16 mouse cellular contexts compared by ENCODE assay signal in the genomic region with DNA sequence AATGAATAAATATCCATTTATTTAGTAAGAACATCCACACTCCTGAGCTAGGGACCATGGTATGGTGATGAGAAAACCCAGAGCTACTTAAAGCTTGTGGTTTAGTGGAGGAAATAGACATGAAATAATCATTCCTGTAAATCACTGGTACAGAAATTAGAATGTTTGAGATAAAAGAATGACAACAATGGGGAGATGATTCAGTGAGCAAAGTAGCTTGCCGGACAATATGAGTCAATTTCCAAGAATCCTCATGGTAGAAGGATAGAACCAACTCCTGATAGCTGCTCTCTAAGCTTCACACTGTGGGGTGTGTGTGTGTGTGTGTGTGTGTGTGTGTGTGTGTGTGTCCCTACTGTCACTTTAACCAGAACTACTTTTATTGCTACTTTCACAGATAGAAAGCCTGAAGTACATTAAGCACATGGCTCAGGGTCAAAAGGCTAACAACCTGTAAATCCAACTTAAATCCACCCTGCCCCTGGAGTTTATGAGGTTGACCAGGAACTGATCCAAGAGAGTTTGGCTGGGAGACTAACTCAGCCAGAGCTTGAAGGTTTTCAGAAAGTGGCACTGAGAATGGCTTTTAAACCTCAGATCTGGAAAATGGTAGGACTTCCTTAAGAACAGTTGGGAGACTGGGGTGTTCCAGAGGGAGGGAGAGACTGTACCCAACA.
"Had no signal": no experiment of that assay in that cellular context is flagged by ENCODE, and none has a peak within 500 bp of the region (broad histone marks: within the 10 kb centered on the region; RNA-seq: fewer than 3 reads in every experiment).

No protein-coding gene starts in this region.

- H3K4me1 ChIP-seq: liver, embryonic 12.5 days; megakaryocyte, embryonic 14.5 days; stomach, embryonic 15.5 days had no signal

- H3K4me3 ChIP-seq: left cerebral cortex, adult 2 months; limb, embryonic 15.5 days; liver, embryonic 12.5 days; megakaryocyte, embryonic 14.5 days; neural tube, embryonic 13.5 days; stomach, embryonic 15.5 days had no signal

- H3K9me3 ChIP-seq: limb, embryonic 15.5 days; liver, embryonic 12.5 days; megakaryocyte, embryonic 14.5 days; neural tube, embryonic 13.5 days; stomach, embryonic 15.5 days had no signal

- H3K27ac ChIP-seq: left cerebral cortex, adult 2 months; limb, embryonic 15.5 days; liver, embryonic 12.5 days; macrophage; neural tube, embryonic 13.5 days; stomach, embryonic 15.5 days had no signal

- ATAC-seq: liver, embryonic 12.5 days; midbrain, embryonic 16.5 days had no signal

- H3K4me2 ChIP-seq: limb, embryonic 15.5 days; liver, embryonic 12.5 days; lung, embryonic 14.5 days; midbrain, embryonic 11.5 days; neural tube, embryonic 13.5 days; stomach, embryonic 15.5 days had no signal

- H3K36me3 ChIP-seq: limb, embryonic 15.5 days; liver, embryonic 12.5 days; neural tube, embryonic 13.5 days; stomach, embryonic 15.5 days had no signal

- H3K9ac ChIP-seq: limb, embryonic 15.5 days; liver, embryonic 12.5 days; lung, embryonic 14.5 days; neural tube, embryonic 13.5 days; stomach, embryonic 15.5 days had no signal

- DNase-seq: kidney, adult 8-10 months; kidney, postnatal 25 days; lung, embryonic 14.5 days; lung, postnatal 14 days; right cerebral cortex, postnatal 14 days; thymus, adult 2 months; thymus, postnatal 25 days had no signal

- H3K27me3 ChIP-seq: limb, embryonic 15.5 days; liver, embryonic 12.5 days; megakaryocyte, embryonic 14.5 days; neural tube, embryonic 13.5 days; stomach, embryonic 15.5 days had no signal
